Mouse (Mus musculus): ENCODE data around the gene Itm2c.

Itm2c gene

DNA sequence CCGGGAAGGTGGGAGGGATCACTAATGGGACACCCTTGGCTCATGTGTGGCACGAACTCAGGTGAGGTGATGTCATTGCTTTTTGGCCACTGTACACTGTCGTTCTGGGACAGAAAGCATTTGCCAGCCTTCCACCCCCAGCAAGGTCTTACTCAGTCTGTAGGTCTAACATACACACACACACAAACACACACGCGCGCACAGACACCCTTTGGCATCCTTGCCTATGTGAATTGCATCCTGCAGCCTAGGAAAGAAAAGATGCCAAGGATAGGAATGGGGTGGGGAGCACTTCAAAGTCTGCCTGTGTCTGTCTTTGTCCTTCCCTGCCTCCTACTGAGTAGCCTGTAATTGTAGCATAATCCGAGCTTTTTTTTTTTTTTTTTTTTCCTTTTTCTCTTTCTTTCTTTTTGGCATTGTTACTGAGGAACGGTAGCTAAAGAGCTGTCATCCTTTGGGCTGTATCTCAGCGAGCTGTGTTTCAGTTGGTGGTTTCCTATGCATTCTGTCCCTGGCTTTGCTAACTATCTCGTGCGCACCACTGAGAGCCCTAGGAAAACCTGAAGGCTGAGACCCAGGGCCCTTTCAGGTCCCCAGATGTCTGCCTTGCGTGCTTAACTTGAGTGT lies 4.8 kb downstream of the Itm2c start:
- DNase-seq (ENCODE audit: extremely low read depth, low read depth, low spot score): no peak

DNA sequence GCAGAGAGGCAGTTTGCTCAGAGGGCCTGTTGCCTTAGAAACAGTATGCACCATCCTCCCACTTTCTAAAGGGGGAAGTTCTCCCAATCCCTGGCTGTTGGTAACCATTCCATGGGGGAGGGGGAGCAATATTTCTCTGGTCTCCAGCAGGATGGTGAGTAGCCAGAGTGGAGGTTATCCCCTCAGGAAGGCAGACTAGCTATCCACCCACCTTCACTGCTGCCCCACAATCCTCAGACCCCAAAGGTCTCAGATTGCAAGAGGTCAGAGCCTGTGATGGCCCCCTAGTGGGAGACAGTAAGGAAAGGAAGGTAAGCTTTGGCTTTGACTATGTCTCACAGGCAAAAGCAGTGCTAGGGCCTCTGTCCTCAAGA lies 5.3 kb downstream of the Itm2c start:
- no peak for DNase-seq (ENCODE audit: extremely low read depth, low read depth, low spot score)

DNA sequence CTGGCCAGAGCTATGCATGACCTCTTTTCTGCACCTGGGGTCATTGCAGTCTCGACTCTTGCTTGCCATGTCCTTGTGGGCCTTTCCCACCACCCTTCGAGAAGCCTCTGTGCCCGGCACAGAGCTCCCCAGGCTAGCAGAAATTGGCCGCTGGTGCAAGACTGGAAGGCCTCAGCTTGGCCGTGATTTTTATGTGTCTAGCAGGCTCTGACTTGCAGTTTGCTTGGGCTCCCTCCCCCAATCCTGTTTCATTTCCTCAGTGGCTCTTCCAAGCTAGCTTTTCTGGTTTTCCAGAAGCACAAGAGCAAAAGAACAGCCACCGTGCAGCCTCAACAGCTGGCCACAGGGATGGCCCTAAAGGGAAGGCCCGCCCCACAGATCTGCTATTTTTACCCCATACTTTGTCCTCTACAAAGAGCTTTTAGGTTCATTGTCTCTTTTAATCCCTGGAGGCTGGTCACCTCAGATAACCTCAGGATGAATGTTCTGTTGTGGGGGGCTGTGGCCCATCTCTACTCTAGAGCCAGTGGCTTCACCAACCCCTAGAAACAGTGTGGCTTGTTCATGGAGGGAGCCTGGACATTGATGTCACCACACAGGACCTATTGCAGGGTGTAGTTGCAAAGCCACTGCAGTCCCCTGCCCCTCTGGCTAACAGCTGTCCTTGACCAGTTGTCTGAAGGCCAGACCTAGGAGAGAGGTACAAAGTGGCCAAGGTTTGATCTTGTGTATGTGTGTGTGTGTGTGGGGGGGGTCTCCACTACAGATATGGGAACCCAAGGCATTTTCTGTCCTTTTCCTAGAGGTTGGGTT lies 6.6 kb downstream of the Itm2c start:
- DNase-seq (ENCODE audit: extremely low read depth, low read depth, low spot score): peak; percentile 68

DNA sequence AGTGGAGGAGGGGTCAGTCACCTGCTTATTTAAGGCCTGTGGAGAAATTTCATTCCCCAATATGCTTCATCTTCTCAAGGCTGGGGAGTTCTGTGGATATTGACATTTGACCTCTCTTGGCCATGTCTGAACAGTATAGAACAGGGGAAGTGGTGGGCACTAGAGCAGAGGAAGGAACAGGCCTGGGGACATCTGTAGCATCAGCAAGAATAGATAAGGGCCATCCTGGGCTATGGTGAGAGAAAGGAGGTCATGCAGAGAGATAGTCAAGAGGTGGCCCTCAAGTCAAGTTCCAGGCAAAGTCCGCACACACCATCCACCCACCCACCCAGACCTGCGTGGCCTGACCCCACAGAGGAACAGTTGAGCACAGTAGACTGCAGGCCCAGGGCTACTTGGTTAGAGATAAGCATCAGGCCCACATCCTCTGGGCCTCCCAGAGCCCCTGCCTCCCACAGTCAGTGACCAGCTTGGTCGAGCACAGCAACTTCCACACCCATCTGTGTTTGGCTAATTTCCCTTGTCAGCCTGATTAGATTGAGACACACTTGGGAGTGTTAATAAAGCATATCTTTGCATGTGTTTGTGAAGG lies 7.5 kb downstream of the Itm2c start:
- no peak for DNase-seq (ENCODE audit: extremely low read depth, low read depth, low spot score)

DNA sequence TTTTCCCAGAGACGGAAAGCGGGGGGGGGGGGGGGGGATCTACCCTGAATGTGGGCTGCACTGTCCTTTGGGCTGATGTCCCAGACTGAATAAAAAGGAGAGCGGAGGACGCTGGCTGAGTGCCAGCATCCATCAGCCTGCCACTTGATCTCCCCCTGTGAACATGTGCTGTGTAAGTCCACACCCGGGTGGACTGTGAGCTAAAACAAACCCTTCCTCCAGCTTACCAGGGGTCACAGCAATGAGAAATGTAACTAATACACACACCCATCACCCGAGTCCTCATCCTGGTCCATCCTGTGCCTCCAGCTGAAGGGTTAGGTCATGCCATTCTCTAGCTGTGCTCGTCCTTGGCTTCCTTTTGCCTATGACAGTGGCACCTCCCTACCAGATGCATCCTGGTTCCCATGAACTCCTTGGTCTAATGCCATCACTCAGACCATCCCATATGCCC lies 8.1 kb downstream of the Itm2c start:
- no peak for DNase-seq (ENCODE audit: extremely low read depth, low read depth, low spot score)

DNA sequence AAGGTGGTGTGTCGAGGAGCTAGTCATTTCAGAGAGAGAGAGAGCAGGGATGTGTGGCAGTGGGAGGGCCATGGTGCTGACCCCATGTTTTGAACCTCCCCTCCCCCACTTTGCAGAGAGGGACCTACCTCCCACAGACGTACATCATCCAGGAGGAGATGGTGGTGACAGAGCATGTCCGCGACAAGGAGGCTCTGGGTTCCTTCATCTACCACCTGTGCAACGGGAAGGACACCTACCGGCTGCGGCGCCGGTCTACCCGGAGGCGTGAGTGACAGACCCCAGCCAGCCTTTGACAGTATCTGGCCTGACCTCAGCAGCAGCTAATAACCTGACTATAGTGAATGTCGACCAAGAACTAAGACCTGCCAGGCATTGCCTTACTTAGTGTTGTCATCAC lies 12.8 kb downstream of the Itm2c start:
- no peak for DNase-seq (ENCODE audit: extremely low read depth, low read depth, low spot score)

DNA sequence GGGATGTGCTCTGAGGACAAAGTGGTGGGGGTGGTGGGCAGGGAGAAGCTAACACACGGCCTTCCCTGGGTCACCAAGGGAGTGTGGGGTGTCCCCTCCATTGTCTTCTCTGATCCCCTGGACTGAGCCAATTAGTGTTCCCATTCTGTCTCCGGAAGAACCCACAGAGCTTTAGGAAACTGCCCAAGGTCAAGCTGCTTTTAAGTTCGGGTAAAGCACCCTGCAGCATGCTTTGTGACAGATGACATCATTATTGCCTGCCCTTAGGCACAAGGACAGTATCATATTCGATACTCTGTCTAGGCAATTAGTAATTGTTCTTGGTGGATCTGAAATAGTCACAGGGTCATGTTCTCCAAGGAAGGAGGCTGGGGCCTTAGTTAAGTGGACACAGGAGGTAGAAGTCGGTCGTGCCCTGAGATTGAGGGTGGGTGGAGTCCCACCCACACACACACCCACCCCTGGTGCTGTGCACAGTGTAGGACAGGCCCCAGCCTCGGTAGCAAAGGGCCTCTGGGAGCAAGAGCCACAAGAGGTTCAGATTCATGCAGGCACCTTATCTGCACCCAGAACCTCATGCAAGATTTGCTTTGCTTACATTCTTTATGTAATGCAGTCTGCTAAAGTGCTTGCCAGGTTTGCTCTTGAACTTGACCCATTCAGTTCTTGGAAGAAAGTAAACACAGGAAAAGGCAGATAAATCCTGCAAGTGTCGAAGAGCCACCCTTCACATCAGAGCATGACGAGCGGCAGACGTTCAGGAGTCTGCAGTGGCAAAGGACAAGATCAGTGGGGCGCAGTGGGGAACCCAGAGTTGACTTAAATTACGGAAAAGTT lies 14.9 kb downstream of the Itm2c start:
- DNase-seq (ENCODE audit: extremely low read depth, low read depth, low spot score): no peak

DNA sequence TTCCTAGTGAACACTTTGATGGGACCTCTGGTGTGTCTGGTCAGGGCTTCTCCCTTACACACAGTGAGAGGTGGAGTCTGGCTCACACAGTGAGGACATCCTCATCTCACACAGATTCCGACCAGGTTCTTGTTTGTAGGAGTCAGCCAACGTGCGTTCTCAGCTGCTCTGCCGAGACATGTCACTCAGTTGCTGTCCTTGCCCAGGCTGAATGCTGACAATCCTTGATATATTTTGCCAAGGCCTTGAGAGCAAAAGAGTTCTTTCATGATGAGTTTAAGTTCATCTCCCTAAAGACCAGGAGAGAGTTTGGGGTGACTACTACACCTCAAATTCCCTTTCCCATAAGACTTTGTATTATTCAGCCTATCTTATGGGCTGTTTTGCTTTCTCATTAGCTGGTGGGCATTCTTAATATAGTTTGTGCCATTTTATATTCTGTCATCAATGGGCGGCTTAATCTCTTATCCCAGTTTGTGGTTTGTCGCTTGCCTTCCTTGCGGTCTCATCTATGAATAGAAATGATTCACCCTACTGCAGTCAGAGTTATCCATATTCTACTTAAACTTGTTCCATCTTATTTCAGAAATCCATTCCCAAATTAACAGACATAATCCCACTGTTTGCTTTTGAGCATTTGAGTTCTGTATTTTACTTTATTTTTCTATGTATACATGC lies 19.1 kb downstream of the Itm2c start:
- no peak for DNase-seq (ENCODE audit: extremely low read depth, low read depth, low spot score)

DNA sequence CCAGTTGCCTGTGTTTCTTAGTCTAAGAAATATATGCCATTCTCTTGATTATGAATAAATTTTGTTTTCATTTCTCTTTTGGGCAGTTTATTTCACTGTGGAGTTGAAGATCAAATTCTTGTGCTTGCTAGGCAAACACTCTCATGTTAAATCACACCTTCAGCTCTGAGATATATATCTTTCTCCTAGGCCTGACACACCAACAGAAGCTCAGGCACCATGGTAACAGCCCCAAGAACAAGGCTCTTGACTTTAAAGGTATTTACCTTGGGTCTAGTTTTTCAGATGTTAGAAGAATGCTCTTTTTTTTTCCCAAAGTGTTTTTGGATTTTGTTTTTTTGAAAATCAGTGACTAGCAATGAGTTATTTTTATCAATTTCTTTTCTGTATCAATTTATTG lies 21.8 kb downstream of the Itm2c start:
- DNase-seq (ENCODE audit: extremely low read depth, low read depth, low spot score): no peak

DNA sequence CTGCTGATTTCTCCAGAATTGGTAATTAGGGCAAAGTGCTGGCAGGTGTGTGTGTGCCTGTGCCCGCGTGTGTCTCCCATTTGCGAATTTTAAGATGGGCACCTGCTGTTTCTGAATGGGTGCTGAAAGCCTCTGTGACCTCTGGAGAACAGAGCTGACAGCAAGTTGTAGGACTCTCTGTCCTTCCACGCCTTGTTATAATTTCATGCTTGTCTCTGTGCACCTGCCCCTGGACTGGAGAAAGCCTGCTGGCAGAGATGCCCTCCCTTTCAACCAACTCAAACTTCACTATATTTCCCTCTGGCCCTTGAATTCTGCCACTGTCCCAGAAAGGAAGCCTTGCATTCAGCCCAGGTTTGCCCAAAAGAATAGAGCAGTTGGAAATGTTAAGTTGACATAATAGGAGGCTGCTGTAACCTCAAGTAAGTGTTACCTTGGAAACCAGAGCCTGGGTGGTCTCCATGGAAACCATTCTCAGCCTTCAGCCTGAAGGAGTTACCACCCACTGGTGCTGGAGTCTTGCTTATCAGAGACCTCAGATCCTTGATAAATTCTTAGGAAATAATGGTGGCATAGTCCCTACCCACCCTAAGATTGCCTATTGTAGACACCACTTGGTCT lies 22.9 kb downstream of the Itm2c start:
- DNase-seq (ENCODE audit: extremely low read depth, low read depth, low spot score): no peak

DNA sequence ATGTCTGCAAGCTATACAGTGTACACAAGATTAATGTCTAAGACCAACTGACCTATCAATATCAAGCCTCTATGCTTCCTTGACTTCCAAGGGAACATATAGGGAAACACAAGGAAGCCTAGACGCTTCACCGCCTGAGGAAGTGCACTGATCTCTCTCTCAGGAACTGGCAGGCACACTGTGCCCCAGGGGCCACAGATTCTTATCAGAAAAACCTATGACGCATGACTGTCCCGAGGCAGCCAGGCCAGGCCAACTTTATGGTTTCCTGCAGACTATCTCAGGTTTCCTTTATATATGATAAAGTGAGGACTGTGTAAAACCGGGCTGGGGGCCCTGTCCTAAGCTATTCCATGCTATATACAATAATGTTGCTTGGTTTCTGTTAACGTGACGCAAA lies 25.5 kb downstream of the Itm2c start:
- DNase-seq (ENCODE audit: extremely low read depth, low read depth, low spot score): no peak

DNA sequence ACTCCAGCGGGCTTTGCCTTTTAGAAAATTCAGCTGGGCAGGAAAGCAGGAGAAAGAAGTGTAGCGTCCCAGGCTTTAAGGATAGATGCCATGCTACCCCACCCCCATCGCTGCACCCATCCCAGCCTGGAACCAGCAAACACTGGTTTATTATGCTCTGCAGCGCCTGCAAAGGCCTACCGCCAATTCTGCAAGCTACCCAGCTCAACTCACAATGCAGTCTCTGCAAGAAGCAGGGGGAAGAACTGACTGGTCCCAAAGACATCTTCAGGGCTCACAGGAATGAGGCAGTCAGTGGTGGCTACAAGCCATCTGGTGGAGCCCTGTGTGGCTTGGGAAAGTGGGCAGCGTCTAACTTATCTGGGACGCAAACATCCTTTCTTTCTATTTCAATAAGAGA lies 27.6 kb downstream of the Itm2c start:
- no peak for DNase-seq (ENCODE audit: extremely low read depth, low read depth, low spot score)

DNA sequence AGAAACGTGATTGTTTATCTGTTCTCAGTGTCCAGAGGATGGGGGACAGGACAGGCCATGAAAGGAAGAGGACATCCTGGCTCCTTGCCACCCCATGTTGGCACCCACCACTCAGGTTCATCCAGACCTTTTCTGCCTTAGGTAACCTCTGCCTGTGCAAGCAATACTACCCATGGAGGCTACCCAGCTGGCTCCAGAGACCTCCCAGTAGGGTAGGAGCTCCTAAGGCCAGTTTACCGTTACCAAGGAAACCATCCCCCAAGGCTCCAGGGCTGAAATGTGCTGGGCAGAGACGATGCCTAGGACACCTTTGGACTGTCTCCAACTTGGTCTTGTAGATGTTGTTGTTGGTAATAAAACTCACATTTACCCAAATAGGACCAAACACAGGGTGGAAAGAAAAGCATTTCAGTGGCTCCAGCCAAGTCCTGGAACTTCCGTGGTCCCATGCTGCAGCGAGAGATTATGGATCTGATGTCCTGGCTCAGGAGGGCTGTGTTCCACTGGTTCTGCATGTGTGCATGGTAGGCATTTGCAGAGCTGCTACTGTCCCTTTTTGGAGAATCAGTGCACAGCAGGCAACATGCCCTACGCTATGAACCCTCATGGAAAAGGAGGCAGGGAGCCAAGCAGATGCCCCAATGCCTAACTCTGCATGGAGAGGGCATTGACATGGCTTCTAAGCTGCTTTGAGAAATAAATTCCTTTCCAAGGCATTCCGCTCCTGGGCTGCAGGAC lies 28.2 kb downstream of the Itm2c start:
- DNase-seq (ENCODE audit: extremely low read depth, low read depth, low spot score): no peak

DNA sequence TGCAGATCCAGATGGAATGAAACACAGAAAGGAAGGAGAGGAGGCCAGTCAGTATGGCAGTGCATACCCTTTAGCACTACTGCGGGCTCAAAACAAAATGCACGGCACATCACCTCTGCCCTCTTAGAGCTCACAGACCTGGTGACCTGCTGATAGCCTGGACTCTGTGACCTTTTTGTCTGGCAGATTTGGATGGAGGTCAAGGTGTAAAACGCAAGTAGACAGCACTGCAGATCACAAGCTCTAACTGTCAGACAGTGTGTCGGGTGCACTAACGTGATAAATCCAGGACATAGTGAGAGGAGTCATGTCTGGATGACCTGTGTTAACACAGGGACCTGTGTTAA lies 28.8 kb downstream of the Itm2c start:
- DNase-seq (ENCODE audit: extremely low read depth, low read depth, low spot score): no peak

DNA sequence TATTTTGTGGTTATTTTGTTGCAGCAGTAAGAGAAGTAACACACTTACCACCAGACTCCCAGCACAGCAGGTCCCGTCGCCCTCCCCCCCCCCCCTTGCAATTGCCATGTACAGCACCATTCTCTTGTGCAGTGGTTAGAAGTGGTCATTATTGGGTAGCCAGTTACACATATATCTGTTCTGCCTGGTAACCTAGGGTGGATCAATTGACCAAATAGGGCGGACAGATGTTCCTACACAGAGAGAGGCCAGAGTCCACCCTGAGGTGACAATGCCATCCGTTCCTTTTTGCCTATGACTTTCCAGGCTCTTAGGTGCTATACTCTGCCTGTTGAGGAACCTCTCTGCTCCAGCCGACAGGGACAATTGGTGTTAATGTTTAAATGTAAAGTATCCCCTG lies 31.1 kb downstream of the Itm2c start:
- no peak for DNase-seq (ENCODE audit: extremely low read depth, low read depth, low spot score)

DNA sequence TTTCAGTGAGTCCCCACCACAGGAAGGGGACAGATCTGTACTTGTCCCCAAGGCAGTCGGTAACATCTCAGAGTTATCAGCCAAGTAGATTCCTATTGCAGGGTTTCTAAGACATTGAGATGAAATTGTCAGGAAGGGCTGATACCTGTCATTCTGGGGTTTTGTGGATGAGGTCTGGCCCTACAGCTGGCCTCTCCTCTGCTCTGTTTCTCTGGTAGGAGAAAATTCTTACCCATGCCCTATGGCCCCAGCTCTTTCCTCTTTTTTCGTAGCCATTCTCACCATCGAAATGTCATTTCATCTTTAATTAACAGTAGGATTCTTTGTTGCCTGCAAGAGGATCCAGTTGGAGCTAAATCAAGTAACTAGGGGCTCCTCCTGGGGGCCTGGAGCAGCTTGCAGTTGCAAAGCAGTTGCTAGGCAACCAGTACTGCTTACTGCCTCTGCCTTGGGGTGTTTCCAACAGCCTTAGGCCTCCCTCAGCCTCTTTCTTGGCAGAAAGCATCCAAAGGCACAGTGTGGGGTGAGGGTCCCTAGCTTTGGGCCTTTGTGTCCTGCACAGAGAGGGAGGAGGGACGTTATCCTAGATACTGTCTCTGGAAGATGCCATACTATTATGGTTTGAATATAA lies 34.1 kb downstream of the Itm2c start, which contains the start of gene 4933407L21Rik:
Gene 4933407L21Rik, plus strand, starts transcription at position 427 of the 631 bp plus-strand sequence.
- DNase-seq (ENCODE audit: extremely low read depth, low read depth, low spot score): no peak

DNA sequence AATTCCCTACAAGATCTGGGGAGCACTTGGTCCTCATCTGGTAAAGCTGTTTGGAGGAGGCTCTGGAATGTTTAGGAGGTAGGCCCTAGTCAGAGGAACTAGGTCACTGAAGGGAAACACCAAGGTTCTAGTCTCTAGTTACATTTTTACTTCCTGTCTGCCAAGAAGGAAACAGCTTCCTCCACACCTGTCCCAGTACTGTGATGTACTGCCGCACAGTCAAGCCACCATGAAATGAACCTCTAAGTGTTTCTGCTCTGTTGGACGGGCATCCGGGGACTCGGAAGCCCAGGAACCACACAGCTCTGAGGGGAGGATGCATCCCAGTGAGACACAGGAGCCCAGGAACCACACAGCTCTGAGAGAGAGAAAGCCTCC lies 34.6 kb downstream of the Itm2c start:
- no peak for DNase-seq (ENCODE audit: extremely low read depth, low read depth, low spot score)

DNA sequence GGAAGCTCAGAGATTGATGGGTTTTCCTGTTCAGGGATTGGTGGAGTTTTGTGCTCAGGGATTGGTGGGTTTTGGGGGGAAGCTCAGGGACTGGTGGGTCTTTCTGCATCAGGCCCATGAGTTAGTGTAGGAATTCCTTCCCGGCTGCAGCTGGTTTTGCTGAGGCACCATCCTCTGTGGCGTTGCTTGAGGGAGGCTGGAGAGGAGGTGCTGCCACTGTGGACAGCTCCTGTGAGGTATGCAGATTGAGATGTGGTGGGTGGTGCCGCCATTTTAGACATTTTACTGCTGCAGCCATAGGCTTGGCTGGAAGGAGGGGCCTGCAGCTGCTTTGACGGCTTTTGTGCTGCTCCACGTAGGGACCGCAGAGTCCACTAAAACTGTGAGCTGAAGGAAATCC lies 35.3 kb downstream of the Itm2c start:
- DNase-seq (ENCODE audit: extremely low read depth, low read depth, low spot score): no peak

DNA sequence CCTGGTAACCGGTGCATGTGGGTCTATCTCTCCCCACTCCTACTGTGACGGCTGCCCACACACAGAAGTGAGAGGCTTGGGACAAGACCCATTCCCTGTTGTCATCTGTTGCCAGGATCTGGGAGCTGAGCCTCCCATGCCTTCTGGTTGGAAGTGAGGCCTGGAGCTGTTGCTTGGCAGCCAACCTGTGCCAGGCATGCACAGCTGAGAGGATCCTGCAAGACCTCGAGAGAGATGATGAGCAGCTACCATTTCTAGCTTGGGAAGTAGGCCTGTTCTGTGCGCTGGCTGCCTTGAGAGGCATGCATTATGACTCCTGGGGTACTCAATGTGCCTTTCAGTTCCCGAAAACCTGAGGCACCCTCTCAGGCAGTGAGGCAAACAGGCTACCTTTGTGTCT lies 37.1 kb downstream of the Itm2c start:
- no peak for DNase-seq (ENCODE audit: extremely low read depth, low read depth, low spot score)

Data from fat pad, adult 2 months (tissue).